Mouse (Mus musculus) right cerebral cortex, postnatal 14 days (tissue): Measurements from ENCODE around the gene Pi16.
"Not testable (repeated sequence)": the region's sequence is repeated elsewhere in the genome, so short reads cannot be mapped to it uniquely, and the experiment has no call there.

ENCODE experiments used
- DNase-seq: peaks from one replicate; pipeline ENCODE4 v3.0.0; 2022

Gene Pi16

DNA sequence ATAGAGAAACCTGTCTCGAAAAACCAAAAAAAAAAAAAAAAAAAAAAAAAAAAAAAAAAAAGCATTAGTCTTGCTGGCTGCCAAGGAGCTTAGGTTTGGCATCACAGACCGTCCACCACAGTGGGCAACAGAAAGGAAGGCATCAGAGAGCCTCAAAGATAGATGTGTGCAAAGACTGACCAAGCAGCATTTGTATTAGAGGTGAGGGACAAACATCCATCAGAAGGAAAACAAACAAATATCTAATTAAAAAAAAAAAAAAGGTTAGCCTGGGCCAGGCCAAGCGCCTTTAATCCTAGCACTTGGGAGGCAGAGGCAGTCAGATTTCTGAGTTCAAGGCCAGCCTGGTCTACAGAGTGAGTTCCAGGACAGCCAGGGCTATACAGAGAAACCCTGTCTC lies at the start of gene Pi16:
Pi16 (plus strand) TSS at position 301 of the 400 bp plus-strand sequence.
- DNase-seq, result not testable (repeated sequence)

DNA sequence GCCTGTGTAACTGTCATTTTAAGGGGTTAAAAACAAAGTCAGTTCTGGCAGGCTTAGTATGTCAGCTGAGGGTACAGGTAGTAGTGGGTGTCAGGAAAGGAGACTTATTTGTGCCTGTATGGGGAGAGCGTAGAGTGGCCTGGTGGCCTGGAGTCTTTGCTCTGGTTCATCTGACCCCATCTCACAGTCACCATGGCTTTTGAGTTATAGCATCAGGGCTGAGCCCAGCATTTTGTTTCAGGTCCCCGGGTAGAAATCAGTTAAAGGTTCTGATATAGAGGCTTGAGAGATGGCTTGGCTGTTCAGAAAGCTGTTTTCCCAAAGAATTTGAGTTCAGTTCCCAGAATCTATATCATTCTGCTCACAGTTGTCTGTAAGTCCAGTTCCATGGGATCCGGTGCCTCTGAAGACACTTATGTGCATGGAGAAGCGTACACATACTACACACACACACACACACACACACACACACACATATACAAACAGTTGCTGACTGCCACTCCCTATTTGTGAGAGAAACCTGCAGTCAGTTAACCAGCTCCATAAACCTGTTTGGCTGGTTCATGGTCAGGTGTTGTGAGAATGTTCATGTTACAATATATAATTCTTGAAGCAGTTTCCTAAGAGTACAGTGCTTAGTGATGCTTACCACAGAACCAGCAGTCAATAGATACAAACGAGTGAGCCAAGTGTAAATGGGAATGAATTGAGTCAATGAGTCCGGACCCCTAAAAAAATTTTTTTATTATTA lies 49.4 kb upstream of the Pi16 start:
- no peak for DNase-seq

DNA sequence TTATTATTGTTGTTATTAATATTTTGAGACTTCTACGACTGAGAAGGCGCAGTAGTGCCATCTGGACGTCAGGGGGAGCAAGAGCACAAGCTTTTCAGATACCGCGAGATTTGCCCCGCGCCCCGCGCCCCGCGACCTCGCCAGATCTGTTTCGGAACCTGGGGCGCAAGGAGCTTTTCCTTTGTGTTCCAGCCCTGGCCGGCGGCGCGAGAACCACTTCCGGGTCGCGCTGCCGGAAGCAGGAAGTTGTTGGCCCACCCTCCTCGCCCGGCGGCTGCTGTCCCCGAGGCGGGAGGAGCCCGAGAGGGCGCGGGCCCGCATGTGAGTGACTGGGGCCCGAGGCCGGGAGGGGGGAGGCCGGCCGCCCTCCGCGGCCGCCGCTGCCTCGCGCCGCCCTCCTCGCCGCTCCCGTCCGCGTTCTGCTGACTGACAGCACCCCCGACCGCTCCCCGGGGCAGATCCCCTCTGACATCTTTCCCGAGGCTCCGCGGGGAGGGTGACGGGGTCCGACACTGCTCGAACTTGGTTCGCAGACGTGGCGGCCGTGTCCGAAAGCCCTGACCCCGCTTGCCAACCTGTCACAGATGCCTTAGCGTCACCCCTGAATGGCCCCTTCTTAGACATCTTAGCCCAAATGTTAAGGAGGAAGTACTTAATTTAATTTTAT lies 48.7 kb upstream of the Pi16 start, which contains the start of gene BC004004:
BC004004 (plus strand) TSS at position 107 of the 667 bp plus-strand sequence.
- DNase-seq, result peak; percentile 97

DNA sequence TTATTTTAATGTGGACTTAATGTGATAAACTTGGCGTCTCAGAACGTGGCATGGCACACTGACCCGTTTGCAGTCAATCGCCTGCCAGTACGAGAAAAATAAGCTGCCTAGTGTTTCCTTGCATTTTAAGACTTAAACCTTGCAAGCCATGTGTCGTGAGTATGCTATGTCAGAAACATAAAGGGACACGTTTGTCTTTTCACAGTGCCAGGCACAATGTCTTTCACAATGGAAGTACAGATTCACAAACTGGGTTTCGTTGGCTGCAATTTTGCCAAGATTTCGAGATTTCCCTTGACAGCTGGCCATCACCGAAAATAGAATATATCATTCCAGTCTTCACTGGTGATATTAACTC lies 48.2 kb upstream of the Pi16 start:
- no peak for DNase-seq

DNA sequence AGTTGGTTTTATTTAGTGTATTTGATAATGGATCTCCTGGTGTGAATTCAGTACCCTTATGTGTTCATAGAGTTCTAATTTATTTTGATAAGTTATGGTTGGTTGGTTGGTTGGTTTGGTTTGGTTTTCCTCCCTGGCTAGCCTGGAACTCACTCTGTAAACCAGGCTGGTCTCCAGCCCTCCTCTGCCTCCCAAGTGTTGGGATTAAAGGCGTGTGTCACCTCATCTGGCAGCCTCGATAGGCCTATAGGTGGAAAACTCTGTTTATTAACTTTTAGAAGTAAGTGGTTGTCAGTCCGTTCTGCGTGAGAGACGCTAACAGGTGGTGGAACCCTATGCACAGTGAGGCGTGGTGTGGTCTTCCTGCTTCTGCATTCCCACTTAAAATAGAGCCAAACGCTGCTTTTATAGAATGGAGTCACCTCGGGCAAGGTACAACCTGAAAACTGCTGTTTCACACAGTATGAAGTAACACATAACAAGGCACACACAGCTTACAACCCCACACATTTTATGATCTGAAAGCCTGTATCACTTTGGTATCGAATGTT lies 47.3 kb upstream of the Pi16 start:
- DNase-seq, result no peak

DNA sequence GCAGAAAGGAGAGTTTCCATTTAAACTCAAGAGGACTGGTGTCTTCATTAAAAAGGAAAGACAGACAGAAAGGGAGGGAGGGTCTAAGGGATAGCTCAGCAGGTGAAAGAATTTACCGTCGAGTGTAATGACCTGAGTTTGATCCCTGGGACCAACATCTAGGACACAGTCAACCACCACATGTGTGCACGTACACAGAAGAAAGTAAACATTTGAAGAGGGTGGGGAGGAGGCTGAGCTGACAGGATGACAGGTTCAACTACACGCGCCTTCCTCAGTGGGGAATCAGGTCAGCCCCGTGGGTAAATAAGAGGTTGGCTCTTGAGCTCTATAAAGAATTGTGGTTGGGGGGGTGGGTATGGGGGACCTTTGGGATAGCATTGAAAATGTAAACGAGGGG lies 44.3 kb upstream of the Pi16 start:
- DNase-seq, result no peak

DNA sequence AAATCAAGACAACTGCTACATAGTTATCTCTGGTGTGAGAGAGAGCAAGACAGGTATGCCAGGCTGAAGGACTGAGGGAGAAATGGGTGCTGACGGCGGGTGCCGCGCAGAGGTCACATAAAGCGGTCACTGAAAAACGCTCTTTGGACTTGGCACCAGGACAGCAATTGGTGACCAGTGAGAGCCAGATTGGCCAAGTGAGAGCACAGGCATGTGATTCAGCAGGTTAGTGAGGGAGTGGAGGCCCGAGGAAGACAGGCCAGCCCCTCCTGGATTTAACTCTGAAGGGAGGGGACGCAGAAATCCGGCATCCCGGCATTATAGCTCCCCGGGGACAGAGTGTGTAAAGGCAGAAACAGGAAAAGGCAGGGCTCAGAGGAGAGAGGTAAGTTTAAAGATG lies 43.6 kb upstream of the Pi16 start:
- DNase-seq, result no peak

DNA sequence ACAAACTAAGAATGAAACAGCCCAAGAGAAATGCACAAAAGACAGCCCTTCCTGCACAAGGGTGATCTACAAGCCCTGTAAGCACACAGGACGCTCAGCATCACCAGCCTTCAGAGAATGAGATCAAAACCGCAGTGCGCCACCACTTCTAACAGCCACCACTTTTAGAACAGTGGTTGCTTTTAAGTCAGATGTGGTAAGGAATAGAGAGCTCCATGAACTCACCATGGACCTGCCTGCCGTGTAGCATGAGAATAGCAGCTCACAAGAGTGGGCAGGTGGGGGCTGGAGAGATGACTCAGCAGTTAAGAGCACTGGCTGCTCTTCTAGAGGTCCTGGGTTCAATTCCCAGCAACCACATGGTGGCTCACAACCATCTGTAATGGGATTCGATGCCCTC lies 37.1 kb upstream of the Pi16 start:
- DNase-seq, result no peak

DNA sequence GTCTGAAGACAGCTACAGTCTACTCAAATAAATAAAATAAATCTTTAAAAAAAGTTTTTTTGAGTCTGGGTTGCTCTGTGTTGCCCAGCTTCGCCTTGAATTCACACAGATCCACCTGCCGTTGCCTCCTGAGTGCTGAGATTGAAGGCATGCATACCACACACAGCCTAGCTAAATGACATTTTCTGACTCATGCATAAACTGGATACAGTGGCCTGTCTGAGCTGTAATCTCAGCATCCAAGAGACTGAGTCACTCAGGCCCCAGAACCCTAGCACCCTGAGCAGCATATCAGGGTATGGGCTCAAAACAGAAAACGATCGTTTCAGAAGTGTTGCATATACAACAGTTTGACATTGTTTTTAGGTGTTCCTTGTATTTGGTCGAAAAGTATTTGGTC lies 35.9 kb upstream of the Pi16 start:
- DNase-seq, result no peak

DNA sequence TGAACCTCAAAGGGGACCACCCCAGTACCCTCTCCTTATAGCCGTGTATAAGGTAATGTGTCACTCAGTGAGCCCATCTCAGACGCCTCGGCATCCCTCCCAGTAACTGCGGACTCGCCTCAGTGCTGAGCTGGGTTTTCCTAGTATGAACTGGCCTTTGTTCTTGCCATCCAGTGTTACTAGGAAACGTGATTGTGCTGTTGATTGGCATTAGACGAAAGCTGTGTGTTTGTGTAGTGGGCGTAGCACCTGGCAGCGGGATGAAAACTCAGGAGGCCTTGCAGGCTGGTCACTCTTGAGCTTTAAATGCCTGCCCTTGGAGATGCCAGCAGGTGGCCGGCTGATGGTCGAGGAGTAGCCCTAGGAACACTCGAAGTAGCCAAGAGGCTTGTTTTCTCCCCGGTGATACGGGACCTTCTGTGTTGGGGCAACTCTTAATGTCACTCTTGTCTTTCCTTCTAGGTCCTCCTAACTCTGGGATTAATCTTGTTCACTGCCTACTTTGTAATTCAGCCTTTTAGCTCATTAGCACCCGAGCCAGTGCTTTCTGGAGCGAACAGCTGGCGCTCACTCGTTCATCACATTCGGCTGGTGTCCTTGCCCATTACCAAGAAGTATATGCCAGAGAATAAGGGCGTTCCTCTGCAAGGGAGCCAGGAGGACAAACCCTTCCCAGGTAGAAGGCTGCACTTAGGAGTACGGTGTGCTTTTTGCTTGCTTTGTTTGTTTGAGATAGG lies 35.1 kb upstream of the Pi16 start:
- DNase-seq, result no peak

DNA sequence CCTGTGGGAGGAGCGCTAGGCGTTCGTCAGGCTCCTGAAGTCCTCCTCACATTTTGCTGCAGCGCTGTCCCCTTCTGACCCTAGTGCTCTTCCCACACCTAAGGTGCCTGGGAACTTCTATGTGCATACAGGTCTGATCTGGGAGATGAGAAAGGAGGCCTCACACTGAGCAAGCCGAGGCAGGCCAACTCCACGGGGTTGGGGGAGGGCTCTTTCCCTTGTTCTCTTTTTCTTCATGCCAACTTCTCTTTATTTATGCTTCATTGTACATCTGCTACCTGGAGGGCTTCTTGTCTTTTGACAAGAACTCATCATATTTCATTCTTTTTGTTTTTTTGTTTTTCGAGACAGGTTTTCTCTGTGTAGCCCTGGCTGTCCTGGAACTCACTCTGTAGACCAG lies 25.7 kb upstream of the Pi16 start:
- no peak for DNase-seq

DNA sequence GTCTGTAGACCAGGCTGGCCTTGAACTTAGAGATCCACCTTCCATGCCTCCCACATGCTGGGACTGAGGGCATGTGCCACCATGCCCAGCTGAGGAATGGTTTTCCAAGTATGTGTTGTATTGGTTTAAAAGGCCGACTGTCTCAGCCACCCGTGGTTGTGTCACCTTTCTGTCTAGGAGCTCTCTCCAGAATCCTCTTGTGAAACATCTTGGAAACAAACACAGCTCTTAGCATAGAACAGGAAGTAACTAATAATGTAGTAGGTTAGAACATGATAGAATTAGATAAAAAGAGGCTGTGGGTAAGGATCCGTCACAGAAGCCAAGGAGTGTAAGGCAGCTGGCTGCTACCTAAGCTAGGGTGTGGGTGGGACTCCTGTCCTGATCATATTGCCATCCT lies 24.5 kb upstream of the Pi16 start:
- no peak for DNase-seq

DNA sequence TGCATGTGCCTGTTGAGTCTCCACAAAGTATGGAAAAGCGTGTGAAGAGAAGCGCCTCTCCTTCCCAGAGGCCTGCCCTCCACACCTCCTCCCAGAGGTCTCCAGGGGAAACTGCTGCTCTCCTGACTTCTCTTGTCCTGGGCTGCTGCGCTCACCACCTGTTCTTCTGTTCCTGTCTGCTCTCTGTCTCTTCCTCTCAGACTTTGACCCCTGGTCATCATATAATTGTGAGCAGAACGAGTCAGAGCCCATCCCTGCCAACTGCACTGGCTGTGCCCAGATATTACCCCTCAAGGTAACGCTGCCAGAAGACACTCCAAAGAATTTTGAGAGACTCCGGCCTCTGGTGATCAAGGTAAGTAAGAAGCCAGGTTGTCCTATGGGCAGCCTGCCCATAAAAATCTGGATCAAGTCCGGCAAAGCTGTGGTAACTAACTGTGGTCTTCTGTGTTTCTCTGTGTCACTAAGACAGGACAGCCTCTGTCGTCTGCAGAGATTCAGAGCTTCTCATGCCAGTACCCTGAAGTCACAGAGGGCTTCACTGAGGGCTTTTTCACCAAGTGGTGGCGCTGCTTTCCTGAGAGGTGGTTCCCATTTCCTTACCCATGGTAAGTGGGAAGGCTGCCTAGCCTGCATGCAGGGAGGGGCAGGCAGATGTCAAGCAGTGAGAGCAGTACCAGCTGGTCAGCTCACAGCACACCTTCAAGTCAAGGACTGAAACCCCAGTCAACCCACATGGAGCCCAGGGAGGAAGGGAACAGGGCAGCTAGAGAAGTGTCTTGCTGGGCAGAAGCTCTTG lies 23.5 kb upstream of the Pi16 start:
- no peak for DNase-seq

DNA sequence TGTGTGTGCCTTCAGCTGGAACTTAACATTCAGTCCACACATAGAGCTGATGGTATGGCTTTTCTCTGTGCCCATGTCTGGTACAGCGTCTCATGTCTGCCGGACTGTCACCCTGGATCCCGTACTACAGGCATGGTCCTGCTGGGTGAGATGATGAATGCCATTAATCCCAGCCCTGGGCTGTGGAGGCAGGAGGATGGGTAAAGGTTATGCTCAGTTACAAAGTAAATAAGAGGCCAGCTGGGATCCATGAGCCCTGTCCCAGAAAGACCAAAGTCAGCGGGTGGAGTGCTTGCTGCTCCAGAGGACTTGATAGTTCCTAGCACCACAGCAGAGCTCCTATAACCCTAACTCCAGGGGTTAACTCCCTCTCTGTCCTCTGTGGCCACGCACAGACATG lies 21.6 kb upstream of the Pi16 start:
- no peak for DNase-seq

DNA sequence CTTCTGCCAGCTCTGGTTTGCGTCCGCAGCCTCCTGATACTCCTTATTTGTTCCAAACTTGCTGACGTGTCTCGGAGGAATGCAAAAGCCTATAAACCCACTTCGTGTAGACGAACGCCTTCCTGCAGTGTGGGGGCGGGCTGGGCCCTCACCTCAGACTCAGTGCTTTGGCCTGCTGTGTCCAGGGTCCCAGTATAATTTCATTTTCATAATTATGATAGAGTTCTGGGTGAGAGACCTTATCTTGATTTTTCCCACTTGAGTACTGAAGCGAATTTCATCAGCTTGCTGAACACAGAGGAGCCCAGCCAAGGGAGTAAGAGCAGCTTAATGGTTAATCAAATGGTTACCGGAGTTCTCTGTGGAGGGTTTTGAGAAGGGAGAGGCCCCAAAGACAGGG lies 20.2 kb upstream of the Pi16 start:
- no peak for DNase-seq

DNA sequence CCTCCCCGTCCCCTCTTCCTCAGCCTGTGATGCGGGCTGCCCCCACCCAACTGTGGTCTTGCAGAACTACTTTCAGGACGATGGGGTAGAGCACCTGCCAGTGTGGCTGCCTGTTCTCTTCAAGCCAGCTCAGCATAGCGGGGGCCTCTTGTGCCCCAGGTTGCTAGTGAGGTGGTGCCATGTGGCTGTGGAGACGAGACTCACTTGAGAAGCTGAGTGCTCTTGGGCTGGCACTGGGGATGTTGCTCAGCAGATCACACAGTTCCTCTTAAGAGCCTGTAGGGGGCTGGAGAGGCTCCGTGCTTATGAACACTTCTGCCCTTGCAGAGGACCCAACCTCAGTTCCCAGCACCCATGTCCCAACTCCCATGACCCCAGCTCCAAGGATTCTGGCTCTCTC lies 19.7 kb upstream of the Pi16 start:
- DNase-seq, result no peak

DNA sequence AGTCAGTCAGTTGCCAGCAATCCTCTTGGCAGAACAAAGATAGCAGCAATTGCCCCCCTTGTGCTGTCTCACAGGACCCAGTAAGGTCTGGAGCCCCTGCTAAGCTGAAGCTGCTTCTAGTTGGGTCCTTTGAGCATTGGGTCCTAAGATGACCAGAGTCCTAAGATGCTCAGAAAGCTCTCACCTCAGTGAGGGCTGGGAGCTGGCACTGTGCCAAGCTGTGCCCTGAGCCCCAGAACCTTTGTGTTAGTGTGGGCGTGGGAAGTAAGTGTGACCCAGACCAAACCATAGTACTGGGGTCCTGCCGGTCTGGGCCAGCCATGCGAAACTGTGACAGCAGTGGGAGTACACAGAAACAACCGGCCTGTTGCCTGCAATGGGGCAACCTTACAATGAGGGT lies 18.2 kb upstream of the Pi16 start:
- DNase-seq, result no peak

DNA sequence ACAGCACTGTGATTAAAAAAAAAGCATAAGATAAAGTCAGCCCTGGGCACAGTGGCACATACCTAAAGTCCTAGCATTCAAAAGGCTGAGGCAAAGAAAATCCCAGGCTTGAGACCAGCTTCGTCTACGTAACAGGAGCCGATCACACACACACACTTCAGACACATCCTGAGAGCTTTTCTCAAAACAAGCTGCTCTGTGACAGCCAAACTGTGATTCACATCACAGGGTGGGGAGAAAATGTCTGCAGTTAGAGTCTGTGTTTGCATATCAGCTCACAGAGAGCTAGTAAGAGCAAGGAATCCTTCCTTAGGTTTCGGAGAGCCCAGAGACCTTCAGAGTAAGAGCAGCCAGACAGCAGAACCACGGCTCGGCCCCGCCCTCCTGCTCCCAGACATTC lies 16.6 kb upstream of the Pi16 start:
- no peak for DNase-seq

DNA sequence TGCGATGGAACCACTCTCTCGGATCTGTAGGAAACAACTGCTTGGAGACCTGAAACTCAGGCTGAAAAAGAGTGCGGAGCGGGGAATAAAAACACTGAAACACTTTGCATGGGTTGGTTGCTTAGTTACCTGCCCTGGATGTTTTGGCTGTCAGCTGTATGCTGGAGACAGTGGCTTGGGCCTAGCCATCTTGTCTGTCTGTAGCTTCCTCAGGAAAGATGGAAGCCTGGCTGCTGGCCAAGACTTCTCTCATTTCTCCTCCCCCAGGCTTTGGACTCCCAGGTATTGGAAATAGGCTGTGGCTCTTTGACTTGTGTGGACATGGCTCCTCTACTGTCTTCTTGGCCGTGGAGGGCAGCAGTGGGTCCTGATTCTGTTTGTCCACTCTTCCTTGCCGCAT lies 16.1 kb upstream of the Pi16 start:
- peak; percentile 42 for DNase-seq

DNA sequence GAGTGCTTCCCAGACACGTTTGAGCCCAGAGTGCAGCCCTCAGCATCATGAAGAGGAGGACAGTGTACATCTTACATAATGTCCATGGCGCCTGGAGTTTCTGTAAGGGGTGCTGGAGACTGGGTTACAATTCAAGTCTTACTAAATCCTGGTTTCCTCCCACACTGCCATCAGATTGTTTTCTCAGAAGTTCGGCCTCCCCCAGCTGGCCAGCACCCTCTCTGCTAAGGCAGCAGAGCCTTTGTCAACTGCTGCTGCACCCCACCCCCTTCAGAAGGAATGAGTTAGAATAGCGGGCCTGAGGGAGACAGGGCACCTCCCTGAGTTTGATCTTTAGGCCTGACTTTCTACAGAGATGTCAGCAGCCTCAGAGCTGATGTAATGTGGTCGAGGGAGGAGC lies 15.3 kb upstream of the Pi16 start:
- DNase-seq, result no peak

DNA sequence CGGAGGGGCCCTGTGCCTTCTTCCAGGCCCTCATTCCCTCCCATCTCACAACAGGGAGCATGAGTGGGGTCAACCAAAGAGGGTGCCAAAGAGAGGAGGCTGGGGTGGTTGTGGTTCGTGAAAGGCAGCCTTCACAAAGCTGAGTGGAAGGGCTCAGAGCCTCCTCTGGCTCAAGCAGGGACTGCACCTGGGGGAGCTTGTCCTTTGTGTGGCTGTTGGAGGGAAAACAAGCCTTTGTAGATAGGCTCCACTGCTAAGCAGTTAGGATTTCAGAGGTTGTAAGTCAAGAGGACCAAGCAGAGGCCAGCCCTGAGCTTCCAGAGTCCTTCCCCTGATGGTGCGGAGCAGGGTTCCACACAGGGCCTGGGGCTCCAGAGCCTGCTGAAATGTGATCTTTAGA lies 14.4 kb upstream of the Pi16 start:
- no peak for DNase-seq

DNA sequence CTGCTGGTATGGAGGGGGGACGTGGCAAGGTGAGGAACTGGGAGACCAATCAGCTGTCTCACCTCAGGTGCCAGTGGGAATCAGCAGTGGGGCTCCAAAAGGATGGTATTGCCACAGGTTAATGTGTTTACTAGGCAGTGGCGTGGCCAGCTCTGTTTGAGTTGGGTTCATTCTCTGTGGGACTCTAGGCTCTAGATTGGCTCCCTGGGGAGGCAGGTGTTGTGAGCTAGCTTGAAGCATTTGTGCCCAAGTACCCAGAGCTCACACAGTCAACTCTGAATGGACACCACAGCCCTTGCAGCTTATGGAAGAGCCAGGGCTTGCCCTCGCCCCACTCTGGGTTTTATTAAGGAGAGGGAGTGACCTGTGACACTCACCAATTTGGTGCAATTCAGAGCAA lies 13.6 kb upstream of the Pi16 start:
- no peak for DNase-seq
